Mouse (Mus musculus) spleen, adult 2 months (tissue): ENCODE data around the gene Bglap2.
"Not testable (repeated sequence)": the region's sequence is repeated elsewhere in the genome, so short reads cannot be mapped to it uniquely, and the experiment has no call there.

ENCODE experiments used
- CTCF ChIP-seq: fragments of 200-500 bp; IDR thresholded peaks from 2 replicates; pipeline ENCODE4 v1.5.1; 2011; ENCODE audit warnings: mild to moderate bottlenecking, inconsistent platforms; ENCODE audit not compliant: insufficient read depth, insufficient read length, insufficient replicate concordance; ENCODE audit errors: extremely low read depth
- POLR2A ChIP-seq: fragments of 200-500 bp; IDR thresholded peaks from 2 replicates; pipeline ENCODE4 v1.6.1; 2011; ENCODE audit warnings: low read depth, low read length, inconsistent platforms

DNA sequence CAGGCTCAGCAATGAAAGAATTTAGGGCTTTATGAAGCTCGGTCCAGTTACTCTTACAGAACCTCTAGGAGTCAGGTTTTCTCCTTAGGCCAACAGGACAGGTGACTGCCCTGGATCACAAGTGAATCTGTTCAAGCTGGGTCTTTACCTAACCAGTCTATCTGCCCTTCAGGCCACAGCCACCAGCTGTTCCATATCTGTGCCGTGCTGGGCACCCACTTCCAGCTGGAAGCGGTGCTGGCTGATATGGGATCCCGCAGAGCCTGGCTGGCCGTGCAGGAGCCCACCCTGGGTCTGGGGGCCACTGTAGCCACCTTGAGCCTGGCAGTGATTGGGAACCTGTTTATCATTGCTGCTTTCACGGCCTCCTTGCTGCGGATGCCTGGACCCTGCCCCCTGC lies 11.0 kb downstream of the Bglap2 start:
- not testable (repeated sequence) for TF ChIP-seq CTCF, POLR2A
